Mouse (Mus musculus) left cerebral cortex, postnatal 14 days (tissue): Measurements from ENCODE around the gene Olfr769. TPM values are rescaled to one million over a fixed set of nuclear protein-coding genes. Genes with fewer than 3 reads are reported as not detected.
"Not testable (repeated sequence)": the region's sequence is repeated elsewhere in the genome, so short reads cannot be mapped to it uniquely, and the experiment has no call there.

Source experiments
- DNase-seq, 2 experiments: peaks; one replicate each; pipeline ENCODE4 v3.0.0; 2021 to 2022; ENCODE audit warnings: low spot score in 2 of 2, mixed read lengths in 1 of 2
- intact Hi-C: fragments of 180-260 bp; cut with DNase I; formaldehyde crosslinking; loops from one replicate; pipeline ENCODE4 v1.15.1; 2025
- long read RNA-seq, 2 experiments: library from polyadenylated mRNA; stranded (forward); transcript quantifications; one replicate each; pipeline ENCODE4 v2.0.0; 2021
- total RNA-seq, 2 experiments: library from RNA; stranded (reverse); gene quantifications; 2 replicates each; pipeline ENCODE4 v1.2.3; 2021

The Olfr769 gene
- total RNA-seq, result not detected
- long read RNA-seq, experiment 1, result 0 reads
- long read RNA-seq, experiment 2, result 0 reads

GRCm38 (mm10) chr10:129117761-129118160 is at the start of gene Olfr769:
Gene Olfr769, minus strand, starts transcription at chr10:129117861.
- intact Hi-C loops, result no loop called here
- no peak for DNase-seq

GRCm38 (mm10) chr10:129164651-129165050 is 47.0 kb upstream of the Olfr769 start, which contains the start of gene Olfr771:
Gene Olfr771, minus strand, starts transcription at chr10:129164751.
- DNase-seq, result no peak
- intact Hi-C loops, result no loop called here

GRCm38 (mm10) chr10:129138898-129139297 is 21.2 kb upstream of the Olfr769 start, which contains the start of gene Olfr770:
Gene Olfr770, minus strand, starts transcription at chr10:129138998.
- intact Hi-C loops, result no loop called here
- DNase-seq, result no peak

GRCm38 (mm10) chr10:129115146-129115545 is 2.5 kb downstream of the Olfr769 start:
- DNase-seq, result no peak
- intact Hi-C loops, result no loop called here

GRCm38 (mm10) chr10:129101231-129101630 is 16.4 kb downstream of the Olfr769 start:
- intact Hi-C loops, result no loop called here
- no peak for DNase-seq

- no peak for DNase-seq
- intact Hi-C loops, result no loop called here
These were observed 18.4 kb downstream of the Olfr769 start, which contains the start of gene Olfr768 for GRCm38 (mm10) chr10:129099275-129099674. Gene Olfr768, minus strand, starts transcription at chr10:129099375.

GRCm38 (mm10) chr10:129082810-129083209 is 34.9 kb downstream of the Olfr769 start, which contains the start of gene Olfr767:
Gene Olfr767, minus strand, starts transcription at chr10:129082910.
- intact Hi-C loops, DNase-seq: not testable (repeated sequence)

GRCm38 (mm10) chr10:129068877-129069276 is 48.8 kb downstream of the Olfr769 start, which contains the start of gene Olfr766-ps1:
Gene Olfr766-ps1, minus strand, starts transcription at chr10:129068977.
- intact Hi-C loops, result no loop called here
- no peak for DNase-seq

Other genes with a start within 250 kb of the Olfr769 start
- 10 to 100 TPM; 11.6 to 15.7 TPM for gene Gdf11, start 226.1 kb downstream of the Olfr769 start, total RNA-seq
- gene Cd63, start 216.9 kb downstream of the Olfr769 start, total RNA-seq, result 10 to 100 TPM; 55.4 to 61.0 TPM
- gene Rdh5, start 195.0 kb downstream of the Olfr769 start, total RNA-seq, result 1 to 10 TPM; 4.8 to 5.1 TPM
- 10 to 100 TPM; 71.5 to 78.7 TPM for gene Bloc1s1, start 193.8 kb downstream of the Olfr769 start, total RNA-seq
- gene Itga7, start 184.0 kb downstream of the Olfr769 start, total RNA-seq, result 10 to 100 TPM; 15.6 to 17.6 TPM
- gene Mettl7b, start 156.9 kb downstream of the Olfr769 start, total RNA-seq, result not detected
- gene Olfr9, start 128.4 kb downstream of the Olfr769 start, total RNA-seq, result not detected
- not detected for gene Olfr763, start 107.1 kb downstream of the Olfr769 start, total RNA-seq
- gene Olfr764-ps1, start 78.0 kb downstream of the Olfr769 start, total RNA-seq, result not detected
- not detected for gene Olfr765, start 67.9 kb downstream of the Olfr769 start, total RNA-seq
- gene Olfr766-ps1, start 48.9 kb downstream of the Olfr769 start, total RNA-seq, result not detected
- gene Olfr767, start 35.0 kb downstream of the Olfr769 start, total RNA-seq, result not detected
- not detected for gene Olfr768, start 18.5 kb downstream of the Olfr769 start, total RNA-seq
- not detected for gene Olfr770, start 21.1 kb upstream of the Olfr769 start, total RNA-seq
- not detected for gene Olfr771, start 46.9 kb upstream of the Olfr769 start, total RNA-seq
- not detected for gene Olfr772, start 60.1 kb upstream of the Olfr769 start, total RNA-seq
- gene Olfr773, start 69.6 kb upstream of the Olfr769 start, total RNA-seq, result not detected
- not detected for gene Olfr774, start 118.3 kb upstream of the Olfr769 start, total RNA-seq
- not detected for gene Olfr775, start 130.6 kb upstream of the Olfr769 start, total RNA-seq
- gene Olfr776, start 141.3 kb upstream of the Olfr769 start, total RNA-seq, result not detected
- gene Olfr777, start 153.6 kb upstream of the Olfr769 start, total RNA-seq, result not detected
- not detected for gene Olfr780, start 200.3 kb upstream of the Olfr769 start, total RNA-seq
- gene Olfr781, start 211.0 kb upstream of the Olfr769 start, total RNA-seq, result not detected
- not detected for gene Olfr782, start 231.0 kb upstream of the Olfr769 start, total RNA-seq